Mouse (Mus musculus) brain, embryonic 14.5 days (tissue): Measurements from ENCODE around the gene Birc3. TPM values are rescaled to one million over a fixed set of nuclear protein-coding genes. Genes with fewer than 3 reads are reported as not detected.
A peak's percentile ranks its signal among the peaks of the same experiment; 100 is the strongest.
"Not testable (repeated sequence)": the region's sequence is repeated elsewhere in the genome, so short reads cannot be mapped to it uniquely, and the experiment has no call there.

Source experiments
- DNase-seq: peaks from one replicate; pipeline ENCODE4 v3.0.0-alpha.2; 2011; ENCODE audit warnings: low read depth
- CTCF ChIP-seq: fragments of 200-500 bp; IDR thresholded peaks from 2 replicates; pipeline ENCODE4 v1.5.1; 2012; ENCODE audit warnings: inconsistent platforms, mild to moderate bottlenecking, moderate library complexity, borderline replicate concordance; ENCODE audit not compliant: insufficient read depth, insufficient read length; ENCODE audit errors: extremely low read depth
- POLR2A ChIP-seq: fragments of 200-500 bp; IDR thresholded peaks from 2 replicates; pipeline ENCODE4 v1.6.1; 2012; ENCODE audit warnings: mild to moderate bottlenecking, inconsistent platforms, borderline replicate concordance; ENCODE audit not compliant: poor library complexity, insufficient read depth, insufficient read length, severe bottlenecking; ENCODE audit errors: extremely low read depth
- polyA plus RNA-seq: library from polyadenylated mRNA; depleted of rRNA; stranded (reverse); fragments of >200 nt; gene quantifications from 2 replicates; pipeline ENCODE4 v1.2.3, GENCODE M21; 2012

The Birc3 gene
- polyA plus RNA-seq, 1 experiment: 3.3 TPM

DNA sequence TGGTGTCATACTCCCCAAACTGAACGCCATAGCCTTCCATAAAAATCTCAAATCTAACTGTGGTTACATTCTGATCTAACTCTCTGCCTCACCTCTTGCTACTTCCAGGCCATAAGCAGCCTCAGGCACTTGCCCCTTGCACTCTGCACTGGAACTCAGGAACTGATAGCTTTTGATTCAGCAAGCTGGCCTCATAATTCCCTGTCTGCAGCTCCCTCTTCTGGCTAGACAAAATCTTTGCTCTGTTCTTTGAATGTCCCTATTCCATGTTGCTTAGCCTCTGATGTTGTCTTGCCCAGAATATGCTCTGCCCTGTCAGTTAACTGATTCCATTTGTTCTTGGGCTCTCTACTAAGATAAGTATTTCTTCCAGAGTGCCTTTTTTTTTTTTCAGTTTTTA is 17.6 kb downstream of the Birc3 start:
- peak; percentile 64 for DNase-seq
- TF ChIP-seq POLR2A (no peak), CTCF (peak; percentile 57; the same call in 1 of the 2 replicates)

DNA sequence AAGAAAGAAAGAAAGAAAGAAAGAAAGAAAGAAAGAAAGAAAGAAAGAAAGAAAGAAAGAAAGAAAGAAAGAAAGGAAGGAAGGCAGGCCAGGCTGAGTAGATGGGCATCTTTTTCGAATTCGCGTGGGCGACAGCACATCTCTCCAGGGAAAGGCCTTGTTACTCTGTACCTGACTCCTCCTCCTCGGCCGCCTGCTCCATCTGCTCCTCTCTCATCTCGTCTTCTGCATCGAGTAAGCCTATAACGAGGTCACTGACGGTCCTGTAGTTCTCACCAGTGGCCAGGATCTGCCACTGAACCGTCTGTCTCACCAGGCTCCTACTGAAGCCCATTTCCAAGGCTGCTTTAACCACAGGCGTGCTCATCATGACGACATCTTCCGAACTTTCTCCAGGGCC is 18.8 kb downstream of the Birc3 start:
- not testable (repeated sequence) for DNase-seq

DNA sequence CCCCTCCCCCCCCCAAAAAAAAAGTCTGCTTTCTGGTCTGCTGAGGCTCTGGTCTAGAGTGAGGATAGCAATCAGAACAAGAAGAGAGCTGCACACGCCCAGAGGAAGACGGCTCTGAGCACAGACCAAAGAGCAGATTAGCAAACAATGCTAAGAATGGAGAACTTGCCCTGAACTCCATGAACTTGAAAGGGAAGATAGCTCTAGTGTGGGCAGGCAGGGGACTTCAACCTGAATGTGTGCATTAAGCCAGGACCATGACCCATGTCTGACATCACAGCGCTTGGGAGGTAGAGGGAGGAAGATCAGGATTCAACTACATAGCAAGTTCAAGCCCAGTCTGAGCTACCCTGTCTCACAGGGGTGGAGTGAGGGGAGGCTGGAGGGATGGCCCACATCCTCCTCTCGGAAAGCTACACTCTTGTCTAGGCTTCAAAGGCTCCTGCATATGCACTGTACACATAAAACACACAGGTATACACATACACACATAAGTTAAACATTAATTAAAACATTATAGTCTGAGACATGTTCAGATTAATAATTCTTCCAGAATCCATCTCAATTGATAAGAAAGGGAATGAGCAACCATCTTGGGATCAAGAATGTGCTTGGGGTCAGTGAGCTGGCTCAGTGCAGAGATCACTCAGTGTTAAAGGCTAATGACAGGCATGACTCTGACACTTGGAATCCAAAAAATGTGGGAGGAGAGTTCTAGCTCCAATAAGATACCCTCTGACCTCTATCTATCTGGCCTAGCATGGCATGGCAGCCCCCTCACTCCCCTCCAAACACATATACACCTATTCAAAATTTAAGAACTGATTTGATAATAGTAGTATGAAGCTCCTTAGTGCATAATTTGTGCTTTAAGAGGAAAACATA is 20.4 kb downstream of the Birc3 start:
- no peak for TF ChIP-seq CTCF
- no peak for TF ChIP-seq POLR2A
- DNase-seq: no peak

DNA sequence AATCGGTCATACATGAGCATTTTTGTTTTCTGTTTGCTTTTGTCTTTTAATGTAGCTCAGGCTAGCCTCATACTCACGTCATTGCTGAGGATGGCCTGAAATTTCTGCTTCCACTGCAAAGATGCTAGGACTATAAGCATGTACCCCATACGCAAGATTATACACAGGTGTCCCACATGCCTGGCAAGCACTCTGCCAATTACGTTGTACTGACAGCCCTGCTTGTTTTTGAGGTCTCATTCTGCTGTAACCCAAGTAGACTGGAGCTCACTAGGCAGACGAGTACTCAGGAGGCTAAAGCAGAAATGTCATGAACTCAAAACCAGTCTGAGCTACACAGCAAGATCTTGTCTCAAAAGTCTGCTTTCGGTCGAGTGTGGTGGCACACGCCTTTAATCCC is 21.1 kb downstream of the Birc3 start:
- no peak for DNase-seq
- TF ChIP-seq POLR2A (no peak), CTCF (no peak)

DNA sequence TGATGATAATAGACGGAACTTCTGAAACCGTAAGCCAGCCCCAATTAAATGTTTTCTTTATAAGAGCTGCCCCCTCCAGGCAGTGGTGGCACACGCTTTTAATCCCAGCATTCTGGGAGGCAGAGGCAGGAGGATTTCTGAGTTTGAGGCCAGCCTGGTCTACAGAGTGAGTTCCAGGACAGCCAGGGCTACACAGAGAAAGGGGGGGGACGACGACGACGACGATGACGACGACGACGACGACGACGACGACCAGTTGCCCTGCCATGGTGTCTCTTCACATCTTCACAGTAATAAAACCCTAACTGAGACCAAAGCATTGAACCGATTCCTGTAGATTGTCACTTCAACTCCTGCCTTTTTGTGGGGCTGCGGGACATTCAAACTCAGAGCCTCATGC is 24.8 kb downstream of the Birc3 start:
- TF ChIP-seq CTCF: no peak
- no peak for TF ChIP-seq POLR2A
- no peak for DNase-seq

DNA sequence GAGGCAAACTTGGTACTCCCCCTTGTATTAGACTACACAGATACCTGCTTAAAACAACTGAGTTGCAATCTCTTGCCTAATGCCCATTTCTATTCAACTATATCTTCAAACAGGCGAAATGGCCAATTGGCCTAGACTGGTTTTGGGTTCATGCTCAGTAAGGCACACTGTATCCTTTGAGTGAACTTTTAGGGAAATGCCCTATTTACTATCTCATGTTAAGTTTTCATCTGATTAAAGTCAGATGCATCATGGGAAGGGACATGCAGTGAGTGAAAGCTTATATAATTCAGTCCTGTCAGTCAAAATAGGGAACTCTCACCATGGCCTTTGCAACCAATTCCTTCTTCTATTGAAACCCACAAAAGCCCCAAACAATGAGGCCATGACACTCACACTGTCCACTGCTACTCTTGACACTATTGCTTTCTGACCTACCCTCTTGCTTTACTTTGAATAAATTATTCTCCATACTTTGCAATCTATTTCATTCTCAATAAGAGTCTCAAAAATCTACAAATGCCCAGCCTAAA is 26.3 kb downstream of the Birc3 start:
- TF ChIP-seq POLR2A (no peak), CTCF (no peak)
- no peak for DNase-seq

DNA sequence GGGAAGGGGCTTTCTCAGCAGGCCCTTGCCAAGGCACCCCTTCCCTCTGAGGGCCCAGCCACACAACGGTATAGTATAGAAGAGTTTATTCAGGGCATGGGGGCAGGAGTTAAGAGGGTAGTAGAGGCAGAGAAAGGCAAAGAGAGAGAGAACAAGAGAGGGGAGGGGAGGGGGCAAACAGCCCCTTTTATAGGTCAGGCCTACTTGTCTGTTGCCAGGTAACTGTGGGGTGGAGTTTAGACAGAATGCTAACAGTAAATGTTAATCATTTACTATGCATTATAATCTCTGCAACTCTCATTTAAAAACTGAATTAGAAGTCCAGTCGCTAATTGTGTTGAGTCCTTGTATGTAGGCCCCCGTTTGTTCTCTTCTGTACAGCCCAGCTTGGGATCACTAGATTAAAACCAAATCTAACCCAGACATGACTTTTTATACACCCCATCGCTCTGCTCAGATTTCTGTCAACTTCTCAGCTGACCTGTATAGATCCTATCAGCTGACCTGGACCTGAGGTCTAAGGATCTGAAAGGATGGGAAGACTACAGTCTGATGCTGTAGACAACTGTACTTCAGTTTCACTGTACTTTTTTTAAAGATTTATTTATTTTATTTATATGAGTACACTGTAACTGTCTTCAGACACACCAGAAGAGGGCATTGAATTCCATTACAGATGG is 27.6 kb downstream of the Birc3 start:
- DNase-seq: no peak
- TF ChIP-seq POLR2A: no peak
- no peak for TF ChIP-seq CTCF

DNA sequence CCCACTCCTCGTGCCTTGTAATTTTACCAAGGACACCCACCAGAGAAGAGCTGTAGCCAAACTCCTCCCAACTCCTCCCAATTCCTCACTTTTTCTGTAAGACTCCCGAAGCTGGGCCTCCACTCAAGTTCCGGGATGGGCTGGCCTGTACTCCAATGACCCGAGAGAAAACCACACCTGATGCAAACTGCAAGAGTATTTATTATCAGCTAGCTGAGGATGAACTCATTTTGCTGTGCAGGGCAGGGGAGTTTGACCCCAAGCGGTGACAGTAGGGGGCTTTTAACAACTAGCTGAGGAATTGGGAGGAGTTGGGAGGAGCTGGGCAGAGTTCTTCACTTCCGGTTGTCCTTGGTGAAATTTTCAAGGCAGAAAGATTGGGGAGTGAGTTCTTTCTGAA is 31.8 kb downstream of the Birc3 start:
- no peak for DNase-seq
- TF ChIP-seq CTCF: no peak
- no peak for TF ChIP-seq POLR2A

DNA sequence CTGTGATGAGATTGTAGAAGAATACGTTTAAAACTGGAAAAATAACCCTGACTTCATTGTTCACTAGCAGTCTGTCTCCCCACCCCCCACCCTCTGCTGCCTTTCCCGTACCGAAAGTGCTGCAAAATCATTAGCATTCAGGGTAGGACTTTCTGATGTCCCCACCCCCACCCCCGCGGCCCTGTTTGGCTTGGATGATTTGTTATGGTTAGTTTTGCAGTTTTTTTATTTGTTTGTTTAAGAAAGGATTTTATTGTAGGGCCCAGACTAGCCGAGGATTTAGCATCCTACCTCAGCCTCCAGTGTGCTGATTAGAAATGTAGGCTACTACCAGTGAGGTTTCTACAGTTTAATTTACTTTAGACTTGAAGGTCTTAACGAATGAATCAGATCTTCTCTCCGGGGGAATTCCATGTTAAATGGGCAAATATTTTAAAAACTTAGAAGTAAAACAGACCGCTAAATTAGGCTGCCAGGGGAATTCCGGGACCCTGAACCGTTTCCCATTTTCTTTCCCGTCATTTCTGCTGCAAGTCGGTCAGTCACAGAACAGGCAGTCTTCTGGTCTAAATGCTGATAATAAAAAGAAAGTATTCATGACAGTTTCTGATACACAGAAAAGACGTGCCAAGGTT is 35.1 kb downstream of the Birc3 start:
- peak; percentile 85 for DNase-seq
- TF ChIP-seq POLR2A (no peak), CTCF (no peak)

DNA sequence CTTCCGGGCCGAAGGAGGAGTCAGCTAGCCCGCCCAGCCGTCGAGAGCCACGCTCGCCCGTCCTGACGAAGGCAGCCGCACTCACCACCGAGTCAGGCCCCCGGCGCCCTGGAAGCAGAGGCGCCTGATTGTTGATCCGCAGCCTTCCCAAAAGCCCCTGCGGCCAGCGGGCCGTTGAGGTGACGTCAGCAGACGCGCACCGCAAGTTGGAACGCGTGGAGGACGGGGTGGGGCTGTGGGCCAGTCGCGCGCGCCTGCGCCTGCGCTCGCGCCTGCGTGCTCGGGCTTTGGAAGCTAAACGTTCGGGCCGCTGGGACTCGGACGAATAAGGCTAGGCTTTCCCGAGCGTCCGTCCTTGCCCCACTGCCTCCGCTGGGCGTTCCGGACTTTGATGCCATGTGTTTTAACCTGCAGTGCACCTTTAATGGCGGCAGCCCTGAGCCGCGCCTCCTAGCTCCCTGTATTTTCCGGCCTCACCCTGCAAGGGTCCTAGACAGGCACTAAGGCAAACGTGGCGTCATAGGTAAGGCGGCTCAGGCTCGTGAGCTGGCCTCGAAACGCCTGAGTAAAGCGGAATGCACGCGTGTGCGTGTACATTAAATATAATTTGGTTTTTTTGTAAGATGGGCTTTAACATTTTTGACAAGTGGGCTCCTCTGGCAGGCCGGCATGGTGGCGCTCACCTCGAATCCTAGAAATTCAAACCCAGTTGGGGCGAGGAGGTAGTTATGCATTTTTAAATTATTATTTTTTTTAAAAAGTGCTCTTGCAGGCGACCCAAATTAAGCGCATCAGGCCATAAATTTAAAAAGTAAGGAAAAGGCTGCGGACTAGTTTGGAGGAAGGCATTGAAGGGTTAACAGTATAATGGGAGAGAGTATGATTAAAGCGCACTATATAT is 35.8 kb downstream of the Birc3 start, which contains the start of gene Birc2:
Gene Birc2 (minus strand): TSS at position 160 of the 901 bp plus-strand sequence.
- TF ChIP-seq POLR2A (peak; percentile 83), CTCF (no peak)
- peak; percentile 99 for DNase-seq
